Mouse (Mus musculus): ENCODE measurements around the gene Itm2c. TPM values are rescaled to one million over a fixed set of nuclear protein-coding genes. Genes with fewer than 3 reads are reported as not detected.
A peak's percentile ranks its signal among the peaks of the same experiment; 100 is the strongest.

Itm2c gene
- polyA plus RNA-seq, 1 experiment from 2014 or later = 126 TPM

- 93% methylated on average over 12 of the region's 12 CpGs for WGBS
- DNase-seq (ENCODE audit: extremely low spot score, low spot score) = no peak
- Histone ChIP-seq H3K4me3 (no peak overlapping the region), H3K36me3 (replicated peaks) (no peaks in the 10 kb centered on the region), H3K27ac (no peak overlapping the region), H3K27me3 (ENCODE audit: poor library complexity, severe bottlenecking) (no peaks in the 10 kb centered on the region), H3K9me3 (peaks cover 55% of the 10 kb centered on the region), H3K4me1 (no peaks in the 10 kb centered on the region)
Observed at GRCm38 (mm10) chr1:85882003-85882402, 12.1 kb upstream of the Itm2c start.

- H3K27me3 ChIP-seq (ENCODE audit: poor library complexity, severe bottlenecking) = no peaks in the 10 kb centered on the region
- H3K27ac ChIP-seq = no peak overlapping the region
- no peaks in the 10 kb centered on the region for H3K36me3 ChIP-seq (replicated peaks)
- 89% methylated on average over 7 of the region's 7 CpGs for WGBS
- H3K4me1 ChIP-seq = no peaks in the 10 kb centered on the region
- no peak overlapping the region for H3K4me3 ChIP-seq
- peaks cover 15% of the 10 kb centered on the region for H3K9me3 ChIP-seq
- no peak for DNase-seq (ENCODE audit: extremely low spot score, low spot score)
Observed at GRCm38 (mm10) chr1:85887221-85887620, 6.9 kb upstream of the Itm2c start.

GRCm38 (mm10) chr1:85894748-85895360, 773 bp downstream of the Itm2c start:
- peaks cover 56% of the 10 kb centered on the region for H3K4me1 ChIP-seq
- peaks cover 5% of the 10 kb centered on the region; the same call in 1 of the 2 replicates for H3K9me3 ChIP-seq
- 0 out of 2 replicates have a peak, but pooled peaks cover 4% of the 10 kb centered on the region for H3K36me3 ChIP-seq (replicated peaks)
- H3K27me3 ChIP-seq (ENCODE audit: poor library complexity, severe bottlenecking) = no peaks in the 10 kb centered on the region
- WGBS = under 1% methylated on average over 30 of the region's 30 CpGs
- H3K27ac ChIP-seq = peak overlapping the region; percentile 95
- DNase-seq (ENCODE audit: extremely low spot score, low spot score) = peak; percentile 81
- H3K4me3 ChIP-seq = peak overlapping the region; percentile 90

- peak overlapping the region; percentile 95 for H3K27ac ChIP-seq
- WGBS = 5% methylated on average over 15 of the region's 15 CpGs
- no peaks in the 10 kb centered on the region for H3K27me3 ChIP-seq (ENCODE audit: poor library complexity, severe bottlenecking)
- peak overlapping the region; percentile 90 for H3K4me3 ChIP-seq
- peaks cover 62% of the 10 kb centered on the region for H3K4me1 ChIP-seq
- 0 out of 2 replicates have a peak, but pooled peaks cover 5% of the 10 kb centered on the region for H3K36me3 ChIP-seq (replicated peaks)
- H3K9me3 ChIP-seq = peaks cover 5% of the 10 kb centered on the region; the same call in 1 of the 2 replicates
- DNase-seq (ENCODE audit: extremely low spot score, low spot score) = peak; percentile 60
Observed at GRCm38 (mm10) chr1:85895391-85895837, 1.3 kb downstream of the Itm2c start.

GRCm38 (mm10) chr1:85896110-85896509, 2.0 kb downstream of the Itm2c start:
- peaks cover 8% of the 10 kb centered on the region for H3K36me3 ChIP-seq (replicated peaks)
- peak overlapping the region; percentile 95 for H3K27ac ChIP-seq
- peaks cover 69% of the 10 kb centered on the region for H3K4me1 ChIP-seq
- no peak for DNase-seq (ENCODE audit: extremely low spot score, low spot score)
- H3K4me3 ChIP-seq = peak overlapping the region; percentile 90
- 84% methylated on average over 5 of the region's 5 CpGs for WGBS
- H3K9me3 ChIP-seq = peaks cover 5% of the 10 kb centered on the region; the same call in 1 of the 2 replicates
- no peaks in the 10 kb centered on the region for H3K27me3 ChIP-seq (ENCODE audit: poor library complexity, severe bottlenecking)

GRCm38 (mm10) chr1:85896781-85897700, 3.0 kb downstream of the Itm2c start:
- WGBS = 79% methylated on average over 12 of the region's 12 CpGs
- no peaks in the 10 kb centered on the region for H3K27me3 ChIP-seq (ENCODE audit: poor library complexity, severe bottlenecking)
- no peak for DNase-seq (ENCODE audit: extremely low spot score, low spot score)
- peak overlapping the region; percentile 90 for H3K4me3 ChIP-seq
- H3K36me3 ChIP-seq (replicated peaks) = peaks cover 12% of the 10 kb centered on the region
- peaks cover 5% of the 10 kb centered on the region; the same call in 1 of the 2 replicates for H3K9me3 ChIP-seq
- H3K4me1 ChIP-seq = peaks cover 76% of the 10 kb centered on the region
- peak overlapping the region; percentile 74; the same call in 1 of the 2 replicates for H3K27ac ChIP-seq

- DNase-seq (ENCODE audit: extremely low spot score, low spot score) = no peak
- WGBS = 46% methylated on average over 8 of the region's 8 CpGs
- peaks cover 78% of the 10 kb centered on the region for H3K4me1 ChIP-seq
- H3K27ac ChIP-seq = peak overlapping the region; percentile 74
- H3K27me3 ChIP-seq (ENCODE audit: poor library complexity, severe bottlenecking) = no peaks in the 10 kb centered on the region
- H3K4me3 ChIP-seq = peak overlapping the region; percentile 24
- H3K9me3 ChIP-seq = peaks cover 3% of the 10 kb centered on the region; the same call in 1 of the 2 replicates
- H3K36me3 ChIP-seq (replicated peaks) = peaks cover 18% of the 10 kb centered on the region
Observed at GRCm38 (mm10) chr1:85897901-85898760, 4.0 kb downstream of the Itm2c start.

- H3K4me3 ChIP-seq = peak overlapping the region; percentile 24; the same call in 1 of the 2 replicates
- H3K4me1 ChIP-seq = peaks cover 74% of the 10 kb centered on the region
- H3K9me3 ChIP-seq = no peaks in the 10 kb centered on the region
Observed at GRCm38 (mm10) chr1:85898761-85899387, 4.8 kb downstream of the Itm2c start.

GRCm38 (mm10) chr1:85899388-85899761, 5.3 kb downstream of the Itm2c start:
- H3K36me3 ChIP-seq (replicated peaks) = peaks cover 31% of the 10 kb centered on the region
- H3K4me1 ChIP-seq = peaks cover 70% of the 10 kb centered on the region
- DNase-seq (ENCODE audit: extremely low spot score, low spot score) = no peak
- no peak overlapping the region; the same call in 1 of the 2 replicates for H3K4me3 ChIP-seq
- no peaks in the 10 kb centered on the region for H3K27me3 ChIP-seq (ENCODE audit: poor library complexity, severe bottlenecking)
- peak overlapping the region; percentile 74 for H3K27ac ChIP-seq
- H3K9me3 ChIP-seq = no peaks in the 10 kb centered on the region

More at GRCm38 (mm10) chr1:85898761-85899387, 4.8 kb downstream of the Itm2c start:
- DNase-seq (ENCODE audit: extremely low spot score, low spot score) = no peak
- Histone ChIP-seq H3K36me3 (replicated peaks) (peaks cover 26% of the 10 kb centered on the region), H3K27me3 (ENCODE audit: poor library complexity, severe bottlenecking) (no peaks in the 10 kb centered on the region), H3K27ac (peak overlapping the region; percentile 74)
- 31% methylated on average over 12 of the region's 12 CpGs for WGBS

GRCm38 (mm10) chr1:85900521-85901333, 6.6 kb downstream of the Itm2c start:
- Histone ChIP-seq H3K4me1 (peaks cover 63% of the 10 kb centered on the region), H3K9me3 (no peaks in the 10 kb centered on the region), H3K36me3 (replicated peaks) (peaks cover 44% of the 10 kb centered on the region), H3K27ac (peak overlapping the region; percentile 48; the same call in 1 of the 2 replicates), H3K27me3 (ENCODE audit: poor library complexity, severe bottlenecking) (no peaks in the 10 kb centered on the region), H3K4me3 (no peak overlapping the region)
- DNase-seq (ENCODE audit: extremely low spot score, low spot score) = no peak
- 82% methylated on average over 7 of the region's 7 CpGs for WGBS

- WGBS = 83% methylated on average over 3 of the region's 3 CpGs
- no peak overlapping the region for H3K4me3 ChIP-seq
- H3K27ac ChIP-seq = 0 out of 2 replicates have a peak overlapping the region, but pooled peaks have one; percentile 53
- no peaks in the 10 kb centered on the region for H3K9me3 ChIP-seq
- no peaks in the 10 kb centered on the region for H3K27me3 ChIP-seq (ENCODE audit: poor library complexity, severe bottlenecking)
- peaks cover 53% of the 10 kb centered on the region for H3K36me3 ChIP-seq (replicated peaks)
- DNase-seq (ENCODE audit: extremely low spot score, low spot score) = no peak
- H3K4me1 ChIP-seq = peaks cover 54% of the 10 kb centered on the region
Observed at GRCm38 (mm10) chr1:85901516-85902107, 7.5 kb downstream of the Itm2c start.
